Mouse (Mus musculus) lung, embryonic 16.5 days (tissue): ENCODE measurements at regions not wholly inside any gene's neighbourhood (a gene's known extent, or its start where the extent isn't known, plus 50 kb on each side); places are given as distances from the start of the nearest gene placed in this dataset.
"Not testable (repeated sequence)": the region's sequence is repeated elsewhere in the genome, so short reads cannot be mapped to it uniquely, and the experiment has no call there.

Experiments
- ATAC-seq: fragments of 200-750 bp; cut with Nextera tagmentation; 2 replicates; pipeline ENCODE4 v1.8.0; 2017; ENCODE audit warnings: low read depth, mild to moderate bottlenecking, moderate library complexity
- H3K27ac ChIP-seq: fragments of 300-500 bp; sonication (generic); 2 replicates; pipeline ENCODE4 v1.5.1; 2014; ENCODE audit warnings: mild to moderate bottlenecking, control low read depth, low read length
- H3K27me3 ChIP-seq: fragments of 300-500 bp; sonication (generic); 2 replicates; pipeline ENCODE4 v1.6.1; 2014; ENCODE audit warnings: low read depth, low read length, mixed read lengths; ENCODE audit not compliant: control insufficient read depth, insufficient read depth
- H3K36me3 ChIP-seq: fragments of 300-500 bp; sonication (generic); 2 replicates; pipeline ENCODE4 v1.6.1; 2014; ENCODE audit warnings: low read length; ENCODE audit not compliant: control insufficient read depth, insufficient read depth
- H3K4me1 ChIP-seq: fragments of 300-500 bp; sonication (generic); replicated peaks from 2 replicates; pipeline ENCODE4 v1.6.1; 2014; ENCODE audit warnings: low read length, mixed read lengths; ENCODE audit not compliant: control insufficient read depth, insufficient read depth
- H3K4me2 ChIP-seq: fragments of 300-500 bp; sonication (generic); 2 replicates; pipeline ENCODE4 v1.6.1; 2014; ENCODE audit warnings: low read depth, low read length, control low read depth
- H3K4me3 ChIP-seq: fragments of 300-500 bp; sonication (generic); 2 replicates; pipeline ENCODE4 v1.5.1; 2014; ENCODE audit warnings: mild to moderate bottlenecking, low read length, control low read depth
- H3K9ac ChIP-seq: fragments of 300-500 bp; sonication (generic); 2 replicates; pipeline ENCODE4 v1.6.1; 2014; ENCODE audit warnings: low read length, control low read depth
- H3K9me3 ChIP-seq: fragments of 300-500 bp; sonication (generic); 2 replicates; pipeline ENCODE4 v1.6.1; 2016; ENCODE audit warnings: low read length; ENCODE audit not compliant: control insufficient read depth
- WGBS: fragments of 180-500 bp; shearing (Covaris S2); extraction: QIAGEN DNeasy Blood & Tissue Kit; methylation state at CpG from one replicate; pipeline ENCODE4 v1.1.7; 2014; 5-methylcytosine and 5-hydroxymethylcytosine counted together

DNA sequence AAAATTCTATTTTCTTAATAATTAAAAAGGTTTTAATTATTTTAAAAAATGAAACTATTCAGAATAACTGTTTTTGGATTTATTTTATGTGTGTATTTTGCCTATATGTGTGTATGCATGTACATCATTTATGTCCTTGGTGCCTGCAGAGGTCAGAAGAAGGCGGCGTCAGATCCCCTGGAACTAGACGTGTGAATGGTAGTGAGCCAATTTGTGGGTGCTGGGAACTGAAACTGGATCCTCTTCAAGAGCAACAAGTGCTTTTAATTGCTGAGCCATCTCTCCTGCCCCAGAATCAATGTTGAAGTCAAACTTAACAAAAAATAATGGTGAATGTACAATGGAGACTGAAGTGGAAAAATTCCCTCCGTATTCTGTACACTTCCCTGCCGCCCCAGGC is 151.9 kb upstream of the Unc93a2 start:
- Histone ChIP-seq H3K27ac (peak overlapping the region; percentile 69; the same call in 1 of the 2 replicates), H3K9me3 (peaks cover 3% of the 10 kb centered on the region; the same call in 1 of the 2 replicates), H3K36me3 (no peaks in the 10 kb centered on the region), H3K27me3 (no peaks in the 10 kb centered on the region), H3K4me2 (no peak overlapping the region), H3K4me1 (0 out of 2 replicates have a peak, but pooled peaks cover 2% of the 10 kb centered on the region), H3K9ac (no peak overlapping the region), H3K4me3 (no peak overlapping the region)
- 82% methylated on average over 5 of the region's 5 CpGs for WGBS
- ATAC-seq, result no peak

- Histone ChIP-seq H3K36me3 (no peaks in the 10 kb centered on the region), H3K4me3 (no peak overlapping the region), H3K4me1 (0 out of 2 replicates have a peak, but pooled peaks cover 2% of the 10 kb centered on the region), H3K4me2 (no peak overlapping the region), H3K27ac (no peak overlapping the region), H3K9me3 (peaks cover 3% of the 10 kb centered on the region; the same call in 1 of the 2 replicates), H3K27me3 (no peaks in the 10 kb centered on the region), H3K9ac (no peak overlapping the region)
- no peak for ATAC-seq
- 67% methylated on average over 6 of the region's 6 CpGs for WGBS
Observed at GRCm38 (mm10) chr17:7534386-7535059, 149.3 kb upstream of the Unc93a2 start.

- Histone ChIP-seq H3K9me3 (peaks cover 3% of the 10 kb centered on the region; the same call in 1 of the 2 replicates), H3K4me3 (no peak overlapping the region), H3K36me3 (no peaks in the 10 kb centered on the region), H3K9ac (no peak overlapping the region), H3K27me3 (no peaks in the 10 kb centered on the region), H3K27ac (no peak overlapping the region), H3K4me1 (0 out of 2 replicates have a peak, but pooled peaks cover 2% of the 10 kb centered on the region), H3K4me2 (no peak overlapping the region)
- 34% methylated on average over 2 of the region's 2 CpGs for WGBS
- no peak for ATAC-seq
Observed at GRCm38 (mm10) chr17:7533552-7533951, 148.3 kb upstream of the Unc93a2 start.

DNA sequence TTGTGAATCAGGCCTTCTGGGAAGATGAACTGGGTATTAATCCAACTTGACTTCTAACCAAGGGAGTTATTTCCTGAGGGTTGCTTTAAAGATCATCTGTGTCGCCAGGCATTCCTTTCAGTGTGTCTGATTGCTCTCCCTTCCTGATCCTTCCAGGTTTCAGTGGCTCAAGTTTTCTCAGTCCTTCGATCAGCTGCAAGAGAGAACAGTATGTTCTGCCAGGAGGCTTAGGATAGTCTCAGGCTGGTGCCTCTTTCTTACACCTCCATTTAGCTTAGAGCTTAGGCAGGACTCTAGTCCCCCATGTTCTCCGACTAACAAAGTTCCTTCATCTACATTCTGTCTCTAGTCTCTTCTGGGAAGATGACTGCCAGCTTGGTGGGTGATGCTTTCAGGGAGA is 147.4 kb upstream of the Unc93a2 start:
- peaks cover 3% of the 10 kb centered on the region; the same call in 1 of the 2 replicates for H3K9me3 ChIP-seq
- H3K4me3 ChIP-seq, result no peak overlapping the region
- no peaks in the 10 kb centered on the region for H3K27me3 ChIP-seq
- H3K4me1 ChIP-seq, result no peaks in the 10 kb centered on the region
- ATAC-seq, result no peak
- no peak overlapping the region for H3K9ac ChIP-seq
- H3K4me2 ChIP-seq, result no peak overlapping the region
- no peak overlapping the region for H3K27ac ChIP-seq
- no peaks in the 10 kb centered on the region for H3K36me3 ChIP-seq
- 84% methylated on average over 3 of the region's 3 CpGs for WGBS

DNA sequence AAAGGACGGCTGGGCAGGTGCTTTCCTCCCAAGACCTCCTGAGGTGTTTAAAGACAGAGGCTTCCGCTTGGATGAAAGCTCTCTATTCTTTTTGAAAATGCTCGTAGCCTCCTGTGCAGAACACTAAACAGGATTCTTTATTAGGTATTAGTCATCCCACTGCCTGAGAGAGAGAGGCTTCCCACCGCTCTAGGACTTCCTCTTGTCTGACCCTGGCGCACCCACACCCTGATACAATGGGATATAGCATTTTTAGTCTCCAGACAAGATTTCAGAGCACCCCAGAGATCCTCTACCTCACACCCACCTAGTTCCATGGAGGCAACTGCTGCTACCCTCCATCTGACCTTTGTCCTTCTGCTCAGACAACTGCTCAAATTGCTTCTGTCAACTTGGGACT is 144.0 kb upstream of the Unc93a2 start:
- H3K36me3 ChIP-seq, result no peaks in the 10 kb centered on the region
- no peak overlapping the region for H3K4me3 ChIP-seq
- ATAC-seq, result no peak
- no peak overlapping the region for H3K9ac ChIP-seq
- H3K9me3 ChIP-seq, result no peaks in the 10 kb centered on the region
- H3K27me3 ChIP-seq, result no peaks in the 10 kb centered on the region
- no peak overlapping the region; the same call in 1 of the 2 replicates for H3K27ac ChIP-seq
- H3K4me1 ChIP-seq, result no peaks in the 10 kb centered on the region
- no peak overlapping the region for H3K4me2 ChIP-seq
- 47% methylated on average over 5 of the region's 5 CpGs for WGBS

DNA sequence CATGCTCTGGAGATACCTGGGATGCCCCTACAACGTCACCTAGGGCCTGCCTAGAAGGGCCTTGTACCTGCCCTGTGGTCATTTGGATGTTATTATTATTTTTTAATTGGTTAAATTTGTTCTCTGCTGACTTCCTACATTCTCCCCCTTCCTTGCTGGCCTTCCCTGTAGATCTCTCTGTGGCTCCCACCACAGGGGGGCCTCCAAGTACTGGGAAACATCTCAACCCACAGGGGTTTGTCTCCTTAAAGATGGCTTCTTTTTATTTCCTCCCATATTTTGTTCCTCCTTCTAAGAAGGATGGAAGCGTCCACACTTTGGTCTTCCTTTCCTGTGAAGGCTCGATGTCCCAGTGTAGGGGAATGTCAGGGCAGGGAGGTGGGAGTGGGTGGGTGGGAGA is 142.4 kb upstream of the Unc93a2 start:
- Histone ChIP-seq H3K9ac (no peak overlapping the region), H3K4me2 (no peak overlapping the region), H3K36me3 (no peaks in the 10 kb centered on the region), H3K27me3 (no peaks in the 10 kb centered on the region), H3K4me1 (no peaks in the 10 kb centered on the region), H3K4me3 (no peak overlapping the region), H3K27ac (no peak overlapping the region), H3K9me3 (no peaks in the 10 kb centered on the region)
- no peak; the same call in 1 of the 2 replicates for ATAC-seq
- 58% methylated on average over 3 of the region's 3 CpGs for WGBS

DNA sequence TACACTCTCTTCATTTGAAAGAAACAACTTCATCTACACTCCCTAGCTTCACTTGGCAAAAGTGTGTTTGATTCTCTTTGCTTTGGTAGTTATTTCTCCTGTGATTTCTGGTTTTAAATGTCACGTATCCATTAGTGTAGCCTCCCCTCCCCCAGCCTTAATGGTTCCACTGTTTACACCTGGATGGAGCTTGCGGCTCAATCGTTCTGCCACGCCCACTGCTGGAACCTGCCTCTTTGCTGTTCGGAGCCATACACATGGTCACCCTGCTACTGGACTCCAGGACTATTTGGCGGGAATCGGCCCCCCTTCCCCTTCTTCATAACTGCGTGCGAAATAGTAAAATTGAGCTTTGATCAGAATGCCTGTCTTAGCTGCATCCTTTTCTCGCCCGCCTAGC is 139.2 kb upstream of the Unc93a2 start:
- 87% methylated on average over 11 of the region's 11 CpGs for WGBS

GRCm38 (mm10) chr17:7521127-7521526 is 135.9 kb upstream of the Unc93a2 start:
- H3K9me3 ChIP-seq, result no peaks in the 10 kb centered on the region
- no peak overlapping the region for H3K4me2 ChIP-seq
- ATAC-seq, result peak; percentile 43; the same call in 1 of the 2 replicates
- peaks cover 4% of the 10 kb centered on the region; the same call in 1 of the 2 replicates for H3K4me1 ChIP-seq
- H3K27ac ChIP-seq, result peak overlapping the region; percentile 56
- H3K36me3 ChIP-seq, result no peaks in the 10 kb centered on the region
- no peak overlapping the region for H3K4me3 ChIP-seq
- no peak overlapping the region for H3K9ac ChIP-seq
- no peaks in the 10 kb centered on the region for H3K27me3 ChIP-seq
- 42% methylated on average over 10 of the region's 10 CpGs for WGBS

More for the DNA sequence above, 139.2 kb upstream of the Unc93a2 start:
- H3K4me1 ChIP-seq, H3K9ac ChIP-seq, H3K27ac ChIP-seq, H3K9me3 ChIP-seq, H3K4me3 ChIP-seq, ATAC-seq, H3K27me3 ChIP-seq, H3K36me3 ChIP-seq, H3K4me2 ChIP-seq: not testable (repeated sequence)
